In genomic region chr2:167625670-167626069, GRCm38 (mm10) we compare ENCODE assay signal across 22 mouse cellular contexts. TPM values are rescaled to one million over a fixed set of nuclear protein-coding genes. Genes with fewer than 3 reads are reported as not detected.
DNase-seq lines count a peak whose midpoint lies in the region; ATAC-seq and TF ChIP-seq lines count a peak whose summit lies in the region.
"Had no signal": no experiment of that assay in that cellular context is flagged by ENCODE, and none has a peak within 500 bp of the region (broad histone marks: within the 10 kb centered on the region; RNA-seq: fewer than 3 reads in every experiment).

No protein-coding gene starts in this region.

- H3K27ac ChIP-seq in cerebellum, adult 2 months (ENCODE audit: insufficient read depth, low read length) = peak overlapping the region; percentile 43; the same call in 1 of the 2 replicates
- H3K27ac ChIP-seq in heart, embryonic 16.5 days (ENCODE audit: low read length) = peak overlapping the region; percentile 44
- H3K27ac ChIP-seq in midbrain, embryonic 13.5 days = no peak overlapping the region
- H3K27ac ChIP-seq in midbrain, postnatal 0 days (ENCODE audit: low read depth, low read length) = no peak overlapping the region
- peak overlapping the region; percentile 55; the same call in 1 of the 2 replicates for H3K27ac ChIP-seq in liver, postnatal 0 days (ENCODE audit: low read depth)
- H3K27ac ChIP-seq: forebrain, embryonic 12.5 days had no signal

- TF ChIP-seq POLR2A in cerebellum, adult 2 months (IDR thresholded peaks at IDR 0.05; ENCODE audit: borderline replicate concordance, insufficient read depth, low read length) = no peak

- peaks cover 62% of the 10 kb centered on the region for H3K4me1 ChIP-seq in cerebellum, adult 2 months (ENCODE audit: control insufficient read depth, insufficient read depth, low read length)
- H3K4me1 ChIP-seq in heart, embryonic 16.5 days (ENCODE audit: control insufficient read depth, insufficient read depth, low read length) = peaks cover 58% of the 10 kb centered on the region
- peaks cover 61% of the 10 kb centered on the region for H3K4me1 ChIP-seq in midbrain, embryonic 13.5 days (replicated peaks)
- peaks cover 12% of the 10 kb centered on the region for H3K4me1 ChIP-seq in midbrain, postnatal 0 days (ENCODE audit: insufficient read depth, low read length)
- peaks cover 72% of the 10 kb centered on the region for H3K4me1 ChIP-seq in liver, postnatal 0 days (ENCODE audit: insufficient read depth)

- H3K9me3 ChIP-seq in heart, embryonic 16.5 days (replicated peaks; ENCODE audit: control insufficient read depth, low read length) = no peaks in the 10 kb centered on the region
- H3K9me3 ChIP-seq in midbrain, embryonic 13.5 days = no peaks in the 10 kb centered on the region
- no peaks in the 10 kb centered on the region for H3K9me3 ChIP-seq in midbrain, postnatal 0 days (ENCODE audit: low read length)
- no peaks in the 10 kb centered on the region for H3K9me3 ChIP-seq in liver, postnatal 0 days (ENCODE audit: low read length)
- H3K9me3 ChIP-seq: forebrain, embryonic 12.5 days had no signal

- no peaks in the 10 kb centered on the region for H3K27me3 ChIP-seq in cerebellum, adult 2 months (ENCODE audit: control insufficient read depth, insufficient read depth, low read length)
- no peaks in the 10 kb centered on the region for H3K27me3 ChIP-seq in heart, embryonic 16.5 days (ENCODE audit: control insufficient read depth, insufficient read depth, low read length)
- H3K27me3 ChIP-seq in midbrain, embryonic 13.5 days = no peaks in the 10 kb centered on the region
- no peaks in the 10 kb centered on the region for H3K27me3 ChIP-seq in midbrain, postnatal 0 days (ENCODE audit: insufficient read depth, low read length)
- no peaks in the 10 kb centered on the region for H3K27me3 ChIP-seq in liver, postnatal 0 days (ENCODE audit: insufficient read depth, low read length)
- H3K27me3 ChIP-seq: CH12.LX; forebrain, embryonic 12.5 days had no signal

- TF ChIP-seq CTCF in cerebellum, adult 2 months (IDR thresholded peaks at IDR 0.05; ENCODE audit: borderline replicate concordance, insufficient read depth, low read depth, low read length) = no peak
- no peak for TF ChIP-seq CTCF in midbrain, postnatal 0 days (IDR thresholded peaks at IDR 0.05)
- TF ChIP-seq CTCF in liver, postnatal 0 days (IDR thresholded peaks at IDR 0.05; ENCODE audit: low read depth) = no peak

- H3K4me2 ChIP-seq in heart, embryonic 16.5 days (ENCODE audit: low read depth, low read length) = no peak overlapping the region
- no peak overlapping the region for H3K4me2 ChIP-seq in midbrain, embryonic 13.5 days (replicated peaks)
- H3K4me2 ChIP-seq in midbrain, postnatal 0 days (ENCODE audit: low read depth, low read length, poor library complexity, severe bottlenecking) = no peak overlapping the region
- H3K4me2 ChIP-seq in liver, postnatal 0 days (ENCODE audit: low read depth, low read length) = no peak overlapping the region
- H3K4me2 ChIP-seq: forebrain, embryonic 12.5 days had no signal

- TF ChIP-seq EP300 in liver, postnatal 0 days (IDR thresholded peaks at IDR 0.05; ENCODE audit: low read depth) = no peak

- ATAC-seq in heart, embryonic 16.5 days (replicated peaks; ENCODE audit: extremely low read depth, insufficient read depth, low FRiP score) = no peak
- no peak for ATAC-seq in midbrain, embryonic 13.5 days
- no peak for ATAC-seq in midbrain, postnatal 0 days (ENCODE audit: low FRiP score)
- ATAC-seq in liver, postnatal 0 days = no peak
- ATAC-seq: hindbrain, postnatal 0 days; midbrain, embryonic 16.5 days had no signal

- H3K9ac ChIP-seq in heart, embryonic 16.5 days (ENCODE audit: low read length) = no peak overlapping the region
- H3K9ac ChIP-seq in midbrain, embryonic 13.5 days (replicated peaks) = 0 out of 2 replicates have a peak overlapping the region, but pooled peaks have one; percentile 24
- H3K9ac ChIP-seq in midbrain, postnatal 0 days (replicated peaks; ENCODE audit: low read length, poor library complexity, severe bottlenecking) = no peak overlapping the region
- no peak overlapping the region for H3K9ac ChIP-seq in liver, postnatal 0 days (replicated peaks)
- H3K9ac ChIP-seq: forebrain, embryonic 12.5 days had no signal

- WGBS in cerebellum, adult 2 months = 14% methylated on average over 2 of the region's 2 CpGs
- 49% methylated on average over 2 of the region's 2 CpGs for WGBS in heart, embryonic 16.5 days
- 52% methylated on average over 2 of the region's 2 CpGs for WGBS in midbrain, embryonic 13.5 days
- WGBS in midbrain, postnatal 0 days = 38% methylated on average over 2 of the region's 2 CpGs
- WGBS in liver, postnatal 0 days (ENCODE audit: insufficient replicate concordance) = 68% methylated on average over 2 of the region's 2 CpGs

- DNase-seq in cerebellum, adult 2 months = peak; percentile 46 to 50
- no peak for DNase-seq in cerebellum, postnatal 25 days
- no peak for DNase-seq in heart, postnatal 4 days
- DNase-seq in midbrain, postnatal 0 days (ENCODE audit: low spot score) = no peak
- no peak for DNase-seq in liver, postnatal 0 days
- no peak for DNase-seq in retina, postnatal 1 day
- DNase-seq: cerebellum, postnatal 36 days; gastrocnemius, postnatal 14 days; heart, postnatal 36 days; kidney, adult 18-20 months; kidney, postnatal 10 days; left cerebral cortex, postnatal 4 days; lung, postnatal 14 days; right cerebral cortex, adult 18-20 months; thymus, postnatal 14 days had no signal

- H3K4me3 ChIP-seq in cerebellum, adult 2 months (replicated peaks; ENCODE audit: insufficient read depth, low read depth, low read length) = no peak overlapping the region
- H3K4me3 ChIP-seq in heart, embryonic 16.5 days (ENCODE audit: low read length) = no peak overlapping the region
- H3K4me3 ChIP-seq in midbrain, embryonic 13.5 days (replicated peaks) = no peak overlapping the region
- no peak overlapping the region for H3K4me3 ChIP-seq in midbrain, postnatal 0 days (ENCODE audit: low read depth, low read length)
- H3K4me3 ChIP-seq in liver, postnatal 0 days (ENCODE audit: low read depth, low read length) = no peak overlapping the region
- H3K4me3 ChIP-seq: forebrain, embryonic 12.5 days had no signal

- H3K36me3 ChIP-seq in heart, embryonic 16.5 days (ENCODE audit: control insufficient read depth, insufficient read depth) = no peaks in the 10 kb centered on the region
- H3K36me3 ChIP-seq in midbrain, embryonic 13.5 days = peaks cover 22% of the 10 kb centered on the region
- H3K36me3 ChIP-seq in midbrain, postnatal 0 days (ENCODE audit: insufficient read depth, low read length) = 0 out of 2 replicates have a peak, but pooled peaks cover 3% of the 10 kb centered on the region
- H3K36me3 ChIP-seq in liver, postnatal 0 days (replicated peaks; ENCODE audit: insufficient read depth, low read length) = peaks cover 33% of the 10 kb centered on the region

RNA-seq across cellular contexts. Expression of gene Ube2v1, which starts 6.2 kb away (rescaled TPM):
- 195 and 219 TPM in 2 replicates for polyA plus RNA-seq in cerebellum, adult 2 months (2012; rRNA removed)
- polyA plus RNA-seq in heart, embryonic 16.5 days (2015; fragmentation: Nextera tagmentation; extraction: Ambion mirVana) = 210 and 218 TPM in 2 replicates
- total RNA-seq in heart, postnatal 4 days (2021) = 100 to 1,000 TPM; 131 to 137 TPM
- polyA plus RNA-seq in midbrain, embryonic 13.5 days (2015; fragmentation: Nextera tagmentation; extraction: Ambion mirVana) = 298 and 301 TPM in 2 replicates
- total RNA-seq in midbrain, postnatal 0 days (2014; rRNA removed) = 191 and 233 TPM in 2 replicates
- polyA plus RNA-seq in midbrain, postnatal 0 days (2015; fragmentation: Nextera tagmentation; extraction: Ambion mirVana) = 402 and 414 TPM in 2 replicates
- polyA plus RNA-seq in liver, postnatal 0 days (2015; fragmentation: Nextera tagmentation; extraction: Ambion mirVana) = 122 TPM in 2 replicates

RNA-seq across cellular contexts. Expression of gene Gm20431, which starts 35.6 kb away (rescaled TPM):
- polyA plus RNA-seq in cerebellum, adult 2 months (2012; rRNA removed) = 12.2 and 15.1 TPM in 2 replicates
- polyA plus RNA-seq in heart, embryonic 16.5 days (2015; fragmentation: Nextera tagmentation; extraction: Ambion mirVana) = 2.2 and 3.0 TPM in 2 replicates
- total RNA-seq in heart, postnatal 4 days (2021) = 10 to 100 TPM; 23.0 to 26.1 TPM
- 9.8 and 11.2 TPM in 2 replicates for polyA plus RNA-seq in midbrain, embryonic 13.5 days (2015; fragmentation: Nextera tagmentation; extraction: Ambion mirVana)
- total RNA-seq in midbrain, postnatal 0 days (2014; rRNA removed) = not detected in 2 replicates
- polyA plus RNA-seq in midbrain, postnatal 0 days (2015; fragmentation: Nextera tagmentation; extraction: Ambion mirVana) = 11.2 and 12.0 TPM in 2 replicates
- 1.7 and 2.4 TPM in 2 replicates for polyA plus RNA-seq in liver, postnatal 0 days (2015; fragmentation: Nextera tagmentation; extraction: Ambion mirVana)
- total RNA-seq: liver, adult 2 months had no signal

Comparison
In these comparisons a context has a peak if more than half of its experiments do, and no peak if none do; other contexts are left out.
1. DNase-seq: peak in cerebellum, adult 2 months (2 of 2); none in cerebellum, postnatal 25 days (0 of 2), heart, postnatal 4 days (single experiment), midbrain, postnatal 0 days (single experiment), liver, postnatal 0 days (single experiment) and retina, postnatal 1 day (single experiment).
2. H3K27ac ChIP-seq: peak in cerebellum, adult 2 months (single experiment), heart, embryonic 16.5 days (single experiment) and liver, postnatal 0 days (single experiment); none in midbrain, embryonic 13.5 days (single experiment) and midbrain, postnatal 0 days (single experiment).